Comparison of ENCODE assay signal across 11 mouse cellular contexts in genomic region chr19:21174636-21175035, GRCm38 (mm10).
DNase-seq lines count a peak whose midpoint lies in the region; ATAC-seq and TF ChIP-seq lines count a peak whose summit lies in the region.
"Had no signal": no experiment of that assay in that cellular context is flagged by ENCODE, and none has a peak within 500 bp of the region (broad histone marks: within the 10 kb centered on the region; RNA-seq: fewer than 3 reads in every experiment).

No protein-coding gene starts in this region.

- H3K4me3 ChIP-seq in heart, embryonic 16.5 days (ENCODE audit: low read length), result no peak overlapping the region
- no peak overlapping the region for H3K4me3 ChIP-seq in heart, embryonic 12.5 days
- no peak overlapping the region for H3K4me3 ChIP-seq in lung, postnatal 0 days (ENCODE audit: low read depth, low read length)
- H3K4me3 ChIP-seq in neural tube, embryonic 14.5 days (ENCODE audit: low read depth, low read length), result no peak overlapping the region

- no peaks in the 10 kb centered on the region for H3K27me3 ChIP-seq in heart, embryonic 16.5 days (ENCODE audit: control insufficient read depth, insufficient read depth, low read length)
- no peaks in the 10 kb centered on the region for H3K27me3 ChIP-seq in heart, embryonic 12.5 days (replicated peaks)
- no peaks in the 10 kb centered on the region for H3K27me3 ChIP-seq in lung, postnatal 0 days (replicated peaks; ENCODE audit: insufficient read depth, low read length)
- H3K27me3 ChIP-seq in neural tube, embryonic 14.5 days (ENCODE audit: control insufficient read depth, insufficient read depth, low read length), result no peaks in the 10 kb centered on the region

- peaks cover 13% of the 10 kb centered on the region for H3K4me1 ChIP-seq in heart, embryonic 16.5 days (ENCODE audit: control insufficient read depth, insufficient read depth, low read length)
- peaks cover 25% of the 10 kb centered on the region for H3K4me1 ChIP-seq in heart, embryonic 12.5 days (replicated peaks)
- H3K4me1 ChIP-seq in lung, postnatal 0 days (ENCODE audit: insufficient read depth, low read depth, low read length), result no peaks in the 10 kb centered on the region; the same call in 1 of the 2 replicates
- no peaks in the 10 kb centered on the region for H3K4me1 ChIP-seq in neural tube, embryonic 14.5 days (ENCODE audit: control insufficient read depth, insufficient read depth, low read length)

- TF ChIP-seq CTCF in lung, postnatal 0 days (IDR thresholded peaks at IDR 0.05), result no peak

- 56% methylated on average over 5 of the region's 5 CpGs for WGBS in heart, embryonic 16.5 days
- WGBS in heart, embryonic 12.5 days, result 56% methylated on average over 5 of the region's 5 CpGs
- 58% methylated on average over 5 of the region's 5 CpGs for WGBS in lung, postnatal 0 days
- 18% methylated on average over 5 of the region's 5 CpGs for WGBS in neural tube, embryonic 14.5 days

- no peak overlapping the region for H3K9ac ChIP-seq in heart, embryonic 16.5 days (ENCODE audit: low read length)
- no peak overlapping the region for H3K9ac ChIP-seq in heart, embryonic 12.5 days
- H3K9ac ChIP-seq in lung, postnatal 0 days (replicated peaks; ENCODE audit: low read depth), result no peak overlapping the region
- H3K9ac ChIP-seq in neural tube, embryonic 14.5 days (replicated peaks; ENCODE audit: low read depth, low read length), result no peak overlapping the region

- H3K9me3 ChIP-seq in heart, embryonic 16.5 days (replicated peaks; ENCODE audit: control insufficient read depth, low read length), result no peaks in the 10 kb centered on the region
- no peaks in the 10 kb centered on the region for H3K9me3 ChIP-seq in heart, embryonic 12.5 days (replicated peaks)
- H3K9me3 ChIP-seq in lung, postnatal 0 days (ENCODE audit: low read length), result no peaks in the 10 kb centered on the region
- no peaks in the 10 kb centered on the region for H3K9me3 ChIP-seq in neural tube, embryonic 14.5 days (ENCODE audit: control insufficient read depth, low read length)

- intact Hi-C loops in left cerebral cortex, postnatal 36 days (cut with DNase I), result no loop called here

- no peak for DNase-seq in lung, postnatal 0 days (ENCODE audit: low spot score)
- DNase-seq in lung, postnatal 4 days, result no peak
- peak; percentile 22 for DNase-seq in embryo, embryonic 9.5 days (ENCODE audit: extremely low spot score)
- no peak for DNase-seq in left cerebral cortex, postnatal 36 days (ENCODE audit: low spot score in 2 of 2)
- DNase-seq in cerebellum, adult 8-10 months, result no peak
- DNase-seq: cerebellum, adult 11 months; gastrocnemius, postnatal 10 days; lung, adult 2 months had no signal

- no peak overlapping the region for H3K4me2 ChIP-seq in heart, embryonic 16.5 days (ENCODE audit: low read depth, low read length)
- no peak overlapping the region for H3K4me2 ChIP-seq in heart, embryonic 12.5 days
- no peak overlapping the region for H3K4me2 ChIP-seq in lung, postnatal 0 days (replicated peaks; ENCODE audit: low read depth, low read length)
- no peak overlapping the region for H3K4me2 ChIP-seq in neural tube, embryonic 14.5 days (ENCODE audit: low read depth, low read length)

- ATAC-seq in heart, embryonic 16.5 days (replicated peaks; ENCODE audit: extremely low read depth, insufficient read depth, low FRiP score), result peak; percentile 19; the same call in 1 of the 2 replicates
- no peak for ATAC-seq in heart, embryonic 12.5 days (ENCODE audit: insufficient number of reproducible peaks, low FRiP score)
- peak; percentile 30; the same call in 1 of the 2 replicates for ATAC-seq in lung, postnatal 0 days
- ATAC-seq in neural tube, embryonic 14.5 days (ENCODE audit: low read depth), result 0 out of 2 replicates have a peak, but pooled peaks have one; percentile 28

- no peaks in the 10 kb centered on the region for H3K36me3 ChIP-seq in heart, embryonic 16.5 days (ENCODE audit: control insufficient read depth, insufficient read depth)
- no peaks in the 10 kb centered on the region for H3K36me3 ChIP-seq in heart, embryonic 12.5 days
- H3K36me3 ChIP-seq in lung, postnatal 0 days (ENCODE audit: insufficient read depth, low read length), result no peaks in the 10 kb centered on the region
- no peaks in the 10 kb centered on the region for H3K36me3 ChIP-seq in neural tube, embryonic 14.5 days (ENCODE audit: control insufficient read depth, insufficient read depth, low read length)

- no peak for TF ChIP-seq EP300 in lung, postnatal 0 days (IDR thresholded peaks at IDR 0.05)

- H3K27ac ChIP-seq in heart, embryonic 16.5 days (ENCODE audit: low read length), result peak overlapping the region; percentile 39
- no peak overlapping the region for H3K27ac ChIP-seq in heart, embryonic 12.5 days (ENCODE audit: poor library complexity, severe bottlenecking)
- no peak overlapping the region for H3K27ac ChIP-seq in lung, postnatal 0 days (ENCODE audit: low read length)
- H3K27ac ChIP-seq in neural tube, embryonic 14.5 days (ENCODE audit: low read depth, low read length), result no peak overlapping the region
